Mouse (Mus musculus) 416B (cell line): ENCODE results near the gene Mlph.

Source experiments
- DNase-seq: peaks from one replicate; pipeline ENCODE4 v3.0.0; 2011; ENCODE audit warnings: low read depth

The Mlph gene

DNA sequence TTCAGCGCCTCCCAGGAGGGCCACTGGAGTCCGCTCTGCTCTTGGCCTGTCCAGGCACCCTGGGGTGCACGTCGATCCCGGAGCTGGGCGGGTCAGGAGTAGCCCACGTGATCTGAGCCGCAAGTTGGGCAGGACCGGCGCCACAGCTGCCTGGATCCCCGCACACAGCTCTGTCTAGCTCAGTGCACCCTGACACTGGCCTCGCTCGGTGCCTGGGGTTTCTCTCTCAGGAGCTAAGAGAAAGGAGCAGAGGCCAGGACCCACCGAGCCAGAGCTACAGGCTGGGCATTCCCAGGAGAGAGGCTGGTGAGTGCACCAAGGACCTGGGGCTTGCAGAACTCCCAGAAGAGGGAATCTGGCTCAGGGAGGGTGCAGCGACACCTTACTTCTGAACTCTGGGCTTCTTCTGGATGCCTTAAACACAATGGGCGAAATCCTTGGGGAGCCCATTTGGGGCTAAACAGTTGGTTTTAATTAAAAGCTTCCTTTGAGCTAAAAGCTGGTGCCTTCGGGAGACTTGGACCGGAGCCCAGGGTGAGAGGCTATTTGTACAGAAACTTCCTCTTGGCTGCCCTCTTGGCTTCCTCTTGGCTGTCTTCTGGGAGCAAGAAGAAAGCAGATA lies at the start of gene Mlph:
TSS of gene Mlph (plus strand) at position 138 of the 622 bp plus-strand sequence.
- DNase-seq, result no peak

GRCm38 (mm10) chr1:90866734-90867133 lies 48.2 kb upstream of the Mlph start:
- no peak for DNase-seq

DNA sequence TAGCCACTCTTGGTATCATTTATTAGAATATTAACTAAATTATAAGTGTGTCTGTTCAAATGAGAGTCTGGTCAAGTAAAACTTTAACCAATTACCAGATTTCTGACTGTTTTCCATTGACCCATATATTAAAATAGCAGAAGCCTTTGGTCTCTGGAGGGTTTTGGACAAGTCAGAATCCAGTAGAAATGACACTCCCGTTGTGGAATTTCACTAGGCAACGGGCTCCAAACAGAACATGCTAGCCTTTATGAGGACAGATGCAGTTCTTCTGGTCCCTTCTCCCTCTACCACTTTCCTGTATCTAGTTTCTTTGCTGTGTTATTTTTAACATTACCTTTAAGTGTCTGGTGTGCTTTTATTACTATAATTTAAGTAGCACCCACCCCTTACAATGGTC lies 44.3 kb upstream of the Mlph start:
- no peak for DNase-seq

DNA sequence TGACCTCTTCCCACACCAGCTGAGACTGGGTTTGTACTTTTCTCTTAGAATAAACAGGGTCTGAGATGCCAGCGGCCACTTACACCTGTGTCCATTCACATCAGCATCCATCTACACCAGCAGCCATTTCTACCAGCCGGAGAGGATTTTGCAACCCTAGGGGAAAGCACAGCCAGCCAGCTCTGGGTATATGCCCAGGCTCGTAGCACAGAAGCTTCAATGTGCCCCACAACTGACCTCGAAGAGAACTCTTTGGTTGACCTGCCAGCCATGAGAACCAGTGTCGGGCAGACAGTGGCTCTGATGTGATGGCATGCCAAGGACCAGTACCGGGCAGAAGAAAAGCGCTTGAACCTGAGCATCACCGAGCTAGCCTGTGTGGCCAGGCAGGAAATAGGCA lies 39.5 kb upstream of the Mlph start:
- no peak for DNase-seq

DNA sequence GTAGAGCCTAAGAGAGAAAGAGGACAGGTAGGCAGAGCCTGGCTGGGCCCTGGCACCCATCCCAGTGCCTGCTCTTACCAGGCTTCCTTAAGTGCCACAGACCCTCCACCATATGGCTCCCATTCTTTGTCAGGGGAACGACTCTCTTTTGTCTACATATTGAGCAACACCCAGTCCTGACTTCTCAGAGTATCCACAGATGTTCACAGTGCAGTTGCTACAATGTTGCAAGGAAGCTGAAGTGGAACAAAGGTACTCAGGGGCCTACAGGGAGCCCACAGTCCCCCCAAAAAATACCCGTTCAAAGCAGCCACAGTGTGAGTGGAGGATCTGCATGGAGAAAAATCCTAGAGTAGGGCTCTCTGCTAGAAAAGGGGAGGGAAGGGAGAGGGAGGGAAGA lies 38.9 kb upstream of the Mlph start:
- no peak for DNase-seq

- no peak for DNase-seq
These were observed 38.2 kb upstream of the Mlph start for GRCm38 (mm10) chr1:90876486-90877270.

GRCm38 (mm10) chr1:90885771-90886460 lies 29.0 kb upstream of the Mlph start:
- no peak for DNase-seq

DNA sequence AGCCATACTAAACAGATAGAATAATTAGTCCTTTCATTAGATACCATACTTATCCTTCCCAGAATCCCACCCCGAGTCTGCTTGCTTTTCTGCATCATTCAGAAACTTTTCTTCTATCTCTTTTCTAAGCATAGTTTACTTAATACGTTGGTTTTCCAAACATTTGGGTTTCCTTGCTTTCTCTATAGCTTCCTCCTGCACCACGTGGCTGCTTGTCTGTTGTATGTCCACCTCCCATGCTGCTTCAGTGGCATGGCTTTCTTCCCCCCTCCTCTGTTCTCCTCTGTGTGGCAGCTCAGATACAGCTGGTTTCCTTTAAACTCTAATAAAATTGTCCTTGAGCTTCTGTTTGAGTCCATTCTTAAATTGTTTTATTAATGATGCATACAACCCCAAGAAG lies 20.4 kb upstream of the Mlph start:
- DNase-seq, result no peak

GRCm38 (mm10) chr1:90895004-90895403 lies 19.9 kb upstream of the Mlph start:
- DNase-seq, result no peak

DNA sequence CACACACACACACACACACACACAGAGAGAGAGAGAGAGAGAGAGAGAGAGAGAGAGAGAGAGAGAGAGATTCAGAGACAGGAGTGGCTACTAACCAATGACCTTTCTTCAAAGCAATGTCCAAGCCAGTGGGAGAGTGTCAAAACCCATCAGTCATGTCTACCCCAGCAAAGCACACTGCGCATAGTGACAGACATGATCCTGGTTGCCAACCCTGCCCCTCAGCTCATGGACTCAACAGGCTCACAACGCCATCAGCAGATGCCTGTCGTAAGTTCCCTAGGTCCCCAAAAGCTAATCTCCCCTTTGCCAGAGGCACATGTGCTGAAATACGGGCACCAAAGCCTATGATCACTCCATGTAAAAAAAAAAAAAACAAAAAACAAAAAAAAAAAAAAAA lies 18.6 kb upstream of the Mlph start:
- no peak for DNase-seq

- DNase-seq, result no peak
These were observed 18.0 kb upstream of the Mlph start for GRCm38 (mm10) chr1:90896741-90897361.

GRCm38 (mm10) chr1:90898012-90898411 lies 16.9 kb upstream of the Mlph start:
- DNase-seq, result no peak

DNA sequence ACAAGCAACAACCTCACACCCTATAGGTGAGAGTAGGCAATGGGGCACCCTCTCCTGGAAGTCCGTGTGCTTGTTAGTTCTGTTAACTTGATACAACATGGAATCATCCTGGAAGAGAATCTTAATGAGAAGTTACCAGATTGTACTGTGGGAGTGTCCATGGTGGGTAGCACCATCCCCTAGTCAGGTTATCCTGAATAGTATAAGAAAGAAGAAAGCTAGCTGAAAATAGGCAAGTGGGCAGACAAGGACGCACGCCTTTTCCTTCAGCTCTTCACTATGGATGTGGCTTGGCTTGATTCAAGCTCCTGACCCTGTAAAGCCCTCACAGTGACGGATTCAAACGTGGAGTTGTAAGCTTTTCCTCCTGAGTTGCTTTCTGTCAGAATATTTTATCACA lies 15.1 kb upstream of the Mlph start:
- no peak for DNase-seq

- DNase-seq, result no peak
These were observed 14.5 kb upstream of the Mlph start for GRCm38 (mm10) chr1:90900406-90900805.

DNA sequence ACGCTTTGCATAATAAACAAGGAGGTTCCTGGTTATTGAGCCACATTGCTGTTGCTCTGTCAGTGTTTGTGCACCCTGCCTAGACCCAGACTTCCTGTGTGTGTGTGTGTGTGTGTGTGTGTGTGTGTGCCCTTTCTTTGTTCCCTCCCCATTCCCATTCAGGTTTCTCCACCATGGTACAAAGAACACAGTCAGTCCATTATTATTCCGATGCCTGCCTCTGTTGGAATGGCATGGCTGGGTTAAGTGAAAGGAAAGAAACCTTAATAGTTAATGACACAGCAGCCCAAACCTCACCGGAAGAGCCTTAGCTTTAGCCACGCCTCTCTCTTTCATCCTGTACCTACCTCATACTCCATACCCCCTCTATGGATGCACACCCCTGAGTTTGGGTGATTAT lies 13.6 kb upstream of the Mlph start:
- DNase-seq, result no peak

DNA sequence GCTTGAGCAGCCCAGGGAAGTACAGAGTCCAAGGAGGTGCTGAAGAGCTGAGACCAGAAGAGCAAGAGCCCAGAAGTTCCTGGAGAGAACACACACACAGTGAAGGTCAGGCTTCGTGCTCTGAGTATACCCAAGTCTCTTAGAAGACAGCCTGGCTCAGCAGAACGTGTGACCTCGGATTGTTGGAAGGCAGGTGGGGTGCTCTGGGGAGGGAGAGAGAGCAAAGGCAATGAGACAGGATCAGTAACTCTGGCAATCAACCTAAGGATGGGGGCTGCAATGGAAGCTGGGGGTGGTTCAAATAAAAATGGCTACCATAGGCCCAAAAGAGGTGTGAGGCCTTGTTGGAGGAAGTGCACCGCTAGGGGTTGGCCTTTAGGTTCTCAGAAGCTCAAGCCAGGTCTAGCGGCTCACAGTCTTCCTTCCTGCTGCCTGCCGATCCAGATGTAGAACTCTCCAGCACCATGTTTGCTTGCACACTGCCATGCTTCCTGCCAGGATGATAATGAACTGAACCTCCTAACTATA lies 13.1 kb upstream of the Mlph start:
- DNase-seq, result no peak

GRCm38 (mm10) chr1:90902751-90903150 lies 12.1 kb upstream of the Mlph start:
- DNase-seq, result no peak

GRCm38 (mm10) chr1:90903211-90903945 lies 11.5 kb upstream of the Mlph start:
- DNase-seq, result no peak

GRCm38 (mm10) chr1:90903971-90904458 lies 10.9 kb upstream of the Mlph start:
- DNase-seq, result no peak

- no peak for DNase-seq
These were observed 10.0 kb upstream of the Mlph start for GRCm38 (mm10) chr1:90904729-90905404.

- DNase-seq, result peak; percentile 56
These were observed 8.5 kb upstream of the Mlph start for GRCm38 (mm10) chr1:90906357-90906756.
